Mouse (Mus musculus) neural tube, embryonic 11.5 days (tissue): ENCODE results near the gene Psmd6. TPM values are rescaled to one million over a fixed set of nuclear protein-coding genes. Genes with fewer than 3 reads are reported as not detected.

Experiments
- ATAC-seq: fragments of 200-750 bp; cut with Nextera tagmentation; 2 replicates; pipeline ENCODE4 v1.8.0; 2017; ENCODE audit warnings: moderate number of reproducible peaks, mild to moderate bottlenecking, moderate TSS enrichment, moderate library complexity; ENCODE audit not compliant: insufficient read depth, low FRiP score, low TSS enrichment
- DNase-seq: peaks from one replicate; pipeline ENCODE4 v3.0.0-alpha.2; 2015; ENCODE audit warnings: low spot score
- H3K27ac ChIP-seq: fragments of 300-500 bp; sonication (generic); 2 replicates; pipeline ENCODE4 v1.5.1; 2014; ENCODE audit warnings: low read depth, mild to moderate bottlenecking, low read length
- H3K27me3 ChIP-seq: fragments of 300-500 bp; sonication (generic); 2 replicates; pipeline ENCODE4 v1.6.1; 2014; ENCODE audit warnings: mild to moderate bottlenecking, low read length, mixed read lengths; ENCODE audit not compliant: control insufficient read depth, insufficient read depth
- H3K36me3 ChIP-seq: fragments of 300-500 bp; sonication (generic); 2 replicates; pipeline ENCODE4 v1.6.1; 2014; ENCODE audit warnings: mild to moderate bottlenecking, low read length, moderate library complexity, mixed read lengths; ENCODE audit not compliant: control insufficient read depth, insufficient read depth
- H3K4me1 ChIP-seq: fragments of 300-500 bp; sonication (generic); 2 replicates; pipeline ENCODE4 v1.6.1; 2014; ENCODE audit warnings: low read length, mixed read lengths; ENCODE audit not compliant: control insufficient read depth, insufficient read depth
- H3K4me2 ChIP-seq: fragments of 300-500 bp; sonication (generic); 2 replicates; pipeline ENCODE4 v1.6.1; 2014; ENCODE audit warnings: low read depth, mild to moderate bottlenecking, moderate library complexity
- H3K4me3 ChIP-seq: fragments of 300-500 bp; sonication (generic); 2 replicates; pipeline ENCODE4 v1.5.1; 2014; ENCODE audit warnings: low read depth, low read length
- H3K9ac ChIP-seq: fragments of 300-500 bp; sonication (generic); 2 replicates; pipeline ENCODE4 v1.6.1; 2014; ENCODE audit warnings: mild to moderate bottlenecking, low read length
- H3K9me3 ChIP-seq: fragments of 300-500 bp; sonication (generic); 2 replicates; pipeline ENCODE4 v1.6.1; 2016; ENCODE audit warnings: low read length; ENCODE audit not compliant: control insufficient read depth
- WGBS: fragments of 180-500 bp; shearing (Covaris S2); extraction: QIAGEN DNeasy Blood & Tissue Kit; methylation state at CpG from one replicate; pipeline ENCODE4 v1.1.7; 2014; 5-methylcytosine and 5-hydroxymethylcytosine counted together
- polyA plus RNA-seq: library from polyadenylated mRNA; unstranded; fragments of >200 nt; fragmentation: Nextera tagmentation; extraction: Ambion mirVana; gene quantifications from 2 replicates; pipeline ENCODE4 v1.2.1, GENCODE M21; 2014

The Psmd6 gene
- polyA plus RNA-seq, 1 experiment from 2014 or later: 319 TPM

GRCm38 (mm10) chr14:14067648-14068472 lies 52.9 kb downstream of the Psmd6 start:
- DNase-seq (peak; percentile 18), ATAC-seq (no peak)
- Histone ChIP-seq H3K36me3 (no peaks in the 10 kb centered on the region), H3K9ac (no peak overlapping the region), H3K4me3 (no peak overlapping the region), H3K4me1 (peaks cover 14% of the 10 kb centered on the region), H3K9me3 (no peaks in the 10 kb centered on the region), H3K4me2 (no peak overlapping the region), H3K27me3 (no peaks in the 10 kb centered on the region), H3K27ac (no peak overlapping the region)
- 25% methylated on average over 10 of the region's 10 CpGs for WGBS

- H3K27ac ChIP-seq: no peak overlapping the region
- DNase-seq: no peak
- H3K9ac ChIP-seq: no peak overlapping the region
- WGBS: 68% methylated on average over 6 of the region's 6 CpGs
- no peak overlapping the region for H3K4me2 ChIP-seq
- no peak overlapping the region for H3K4me3 ChIP-seq
- no peak for ATAC-seq
- no peaks in the 10 kb centered on the region for H3K36me3 ChIP-seq
- H3K9me3 ChIP-seq: no peaks in the 10 kb centered on the region
- H3K27me3 ChIP-seq: no peaks in the 10 kb centered on the region
- peaks cover 13% of the 10 kb centered on the region for H3K4me1 ChIP-seq
Observed at GRCm38 (mm10) chr14:14066241-14066640, 54.5 kb downstream of the Psmd6 start.

GRCm38 (mm10) chr14:14065142-14065498 lies 55.7 kb downstream of the Psmd6 start:
- Histone ChIP-seq H3K27me3 (no peaks in the 10 kb centered on the region), H3K9ac (no peak overlapping the region), H3K4me1 (peaks cover 5% of the 10 kb centered on the region; the same call in 1 of the 2 replicates), H3K9me3 (no peaks in the 10 kb centered on the region), H3K4me2 (no peak overlapping the region), H3K27ac (no peak overlapping the region), H3K36me3 (no peaks in the 10 kb centered on the region), H3K4me3 (no peak overlapping the region)
- ATAC-seq: no peak
- WGBS: 54% methylated on average over 4 of the region's 4 CpGs
- no peak for DNase-seq

GRCm38 (mm10) chr14:14064486-14065141 lies 56.2 kb downstream of the Psmd6 start:
- H3K9ac ChIP-seq: no peak overlapping the region
- H3K4me1 ChIP-seq: peaks cover 3% of the 10 kb centered on the region; the same call in 1 of the 2 replicates
- H3K27ac ChIP-seq: no peak overlapping the region
- DNase-seq (no peak), ATAC-seq (no peak)
- H3K4me2 ChIP-seq: no peak overlapping the region
- 27% methylated on average over 5 of the region's 5 CpGs for WGBS
- no peaks in the 10 kb centered on the region for H3K9me3 ChIP-seq
- H3K4me3 ChIP-seq: no peak overlapping the region
- no peaks in the 10 kb centered on the region for H3K27me3 ChIP-seq
- H3K36me3 ChIP-seq: no peaks in the 10 kb centered on the region

GRCm38 (mm10) chr14:14063382-14063781 lies 57.4 kb downstream of the Psmd6 start:
- no peaks in the 10 kb centered on the region for H3K27me3 ChIP-seq
- no peak overlapping the region for H3K9ac ChIP-seq
- no peak overlapping the region for H3K27ac ChIP-seq
- H3K36me3 ChIP-seq: no peaks in the 10 kb centered on the region
- H3K4me1 ChIP-seq: peaks cover 3% of the 10 kb centered on the region; the same call in 1 of the 2 replicates
- no peak overlapping the region for H3K4me2 ChIP-seq
- WGBS: 56% methylated on average over 5 of the region's 5 CpGs
- H3K4me3 ChIP-seq: no peak overlapping the region
- ATAC-seq (no peak), DNase-seq (no peak)
- H3K9me3 ChIP-seq: no peaks in the 10 kb centered on the region

GRCm38 (mm10) chr14:14062531-14063245 lies 58.1 kb downstream of the Psmd6 start:
- no peak for DNase-seq
- no peaks in the 10 kb centered on the region for H3K9me3 ChIP-seq
- H3K4me3 ChIP-seq: no peak overlapping the region
- H3K4me2 ChIP-seq: no peak overlapping the region
- no peaks in the 10 kb centered on the region for H3K36me3 ChIP-seq
- ATAC-seq: no peak
- 74% methylated on average over 11 of the region's 11 CpGs for WGBS
- no peak overlapping the region for H3K9ac ChIP-seq
- no peaks in the 10 kb centered on the region for H3K27me3 ChIP-seq
- no peaks in the 10 kb centered on the region; the same call in 1 of the 2 replicates for H3K4me1 ChIP-seq
- no peak overlapping the region for H3K27ac ChIP-seq

Other genes with a start within 250 kb of the Psmd6 start
- not detected in 2 replicates for gene Gm281, start 206.5 kb downstream of the Psmd6 start, polyA plus RNA-seq
- 3.9 and 4.8 TPM in 2 replicates for gene Atxn7, start 159.5 kb downstream of the Psmd6 start, polyA plus RNA-seq
- gene Thoc7, start 159.1 kb downstream of the Psmd6 start, polyA plus RNA-seq: 225 and 238 TPM in 2 replicates
- not detected in 2 replicates for gene Olfr720, start 65.9 kb upstream of the Psmd6 start, polyA plus RNA-seq
- not detected in 2 replicates for gene Olfr31, start 201.8 kb upstream of the Psmd6 start, polyA plus RNA-seq
- 2.4 and 3.1 TPM in 2 replicates for gene Il3ra, start 225.3 kb upstream of the Psmd6 start, polyA plus RNA-seq